Comparison of ENCODE assay signal across 14 mouse cellular contexts in genomic region chr9:108154814-108155213, GRCm38 (mm10).
"Had no signal": no experiment of that assay in that cellular context is flagged by ENCODE, and none has a peak within 500 bp of the region (broad histone marks: within the 10 kb centered on the region; RNA-seq: fewer than 3 reads in every experiment).

No protein-coding gene starts in this region.

- H3K4me3 ChIP-seq: limb, embryonic 13.5 days; neural tube, embryonic 13.5 days had no signal

- DNase-seq: kidney, postnatal 10 days; kidney, postnatal 4 days; left cerebral cortex, postnatal 4 days; lung, adult 18-20 months; lung, postnatal 36 days; midbrain, embryonic 14.5 days; retina, postnatal 1 day; right cerebral cortex, postnatal 4 days; spleen, adult 18-20 months; thymus, adult 18-20 months; thymus, postnatal 14 days had no signal

- H3K4me1 ChIP-seq: limb, embryonic 13.5 days; neural tube, embryonic 13.5 days had no signal

- H3K27ac ChIP-seq: limb, embryonic 13.5 days; liver, embryonic 14.5 days; neural tube, embryonic 13.5 days had no signal
